Mouse (Mus musculus) heart, postnatal 25 days (tissue): ENCODE data around the gene Gm45234. TPM values are rescaled to one million over a fixed set of nuclear protein-coding genes. Genes with fewer than 3 reads are reported as not detected.
"Not testable (repeated sequence)": the region's sequence is repeated elsewhere in the genome, so short reads cannot be mapped to it uniquely, and the experiment has no call there.

Experiments used
- DNase-seq: peaks from one replicate; pipeline ENCODE4 v3.0.0; 2022; ENCODE audit warnings: low spot score
- intact Hi-C: fragments of 180-260 bp; cut with DNase I; formaldehyde crosslinking; loops from one replicate; pipeline ENCODE4 v1.15.1; 2025
- total RNA-seq, 2 experiments: library from RNA; stranded (reverse); gene quantifications; 2 replicates each; pipeline ENCODE4 v1.2.3; 2021

Gene Gm45234
- 1 to 10 TPM in 1 of 2 experiments, not detected in 1; 3.8 TPM for total RNA-seq

- intact Hi-C loops: loop anchor here (2.0 to 5.0 kb wide), 3 partner anchors 13 to 94 kb away; partner anchors contain the start of genes Emg1, Lpcat3 and Phb2
- peak; percentile 60 for DNase-seq
These were observed at the start of gene Gm45234, which contains the start of gene Atn1 for GRCm38 (mm10) chr6:124755831-124756595. Gene Gm45234 (minus strand): TSS chr6:124756021. Gene Atn1 (minus strand): TSS chr6:124756524.

DNA sequence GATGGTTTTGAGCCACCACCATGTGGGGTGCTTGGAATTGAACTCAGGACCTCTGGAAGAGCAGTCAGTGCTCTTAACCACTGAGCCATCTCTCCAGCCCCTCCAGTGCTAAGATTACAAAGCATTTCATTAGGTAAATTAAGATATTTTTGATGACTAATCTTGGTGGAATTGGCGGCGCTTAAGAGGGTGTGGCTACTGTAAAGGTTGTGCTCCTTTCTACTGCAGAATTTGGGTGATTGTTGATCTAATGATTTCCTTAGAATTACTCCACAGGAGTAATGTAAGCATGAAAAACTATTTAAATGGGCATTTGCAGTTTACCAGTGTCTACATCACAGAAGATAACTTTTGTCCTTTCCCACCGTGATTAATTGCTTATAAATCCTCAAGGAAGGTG is 48.5 kb upstream of the Gm45234 start:
- intact Hi-C loops: no loop called here
- no peak for DNase-seq

DNA sequence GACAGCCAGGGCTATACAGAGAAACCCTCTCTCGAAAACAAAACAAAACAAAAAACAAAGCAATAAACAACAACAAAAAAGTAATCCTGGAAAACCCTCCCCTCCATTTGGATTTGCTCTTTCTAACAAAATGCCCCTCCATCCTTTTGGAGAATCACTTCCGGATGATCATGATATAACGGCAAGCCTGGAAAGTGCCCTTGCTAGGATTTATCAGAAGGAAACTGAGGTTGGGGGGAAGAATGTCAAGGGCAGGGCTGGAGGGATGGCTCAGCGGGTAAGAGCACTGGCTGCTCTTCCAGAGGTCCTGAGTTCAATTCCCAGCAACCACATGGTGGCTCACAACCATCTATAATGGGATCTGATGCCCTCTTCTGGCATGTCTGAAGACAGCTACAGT is 47.9 kb upstream of the Gm45234 start:
- DNase-seq, intact Hi-C loops: not testable (repeated sequence)

GRCm38 (mm10) chr6:124803061-124803460 is 47.2 kb upstream of the Gm45234 start:
- no peak for DNase-seq
- intact Hi-C loops: no loop called here

- DNase-seq, intact Hi-C loops: not testable (repeated sequence)
These were observed 46.6 kb upstream of the Gm45234 start for GRCm38 (mm10) chr6:124802400-124802799.

- no peak for DNase-seq
- intact Hi-C loops: no loop called here
These were observed 40.4 kb upstream of the Gm45234 start for GRCm38 (mm10) chr6:124796200-124796599.

DNA sequence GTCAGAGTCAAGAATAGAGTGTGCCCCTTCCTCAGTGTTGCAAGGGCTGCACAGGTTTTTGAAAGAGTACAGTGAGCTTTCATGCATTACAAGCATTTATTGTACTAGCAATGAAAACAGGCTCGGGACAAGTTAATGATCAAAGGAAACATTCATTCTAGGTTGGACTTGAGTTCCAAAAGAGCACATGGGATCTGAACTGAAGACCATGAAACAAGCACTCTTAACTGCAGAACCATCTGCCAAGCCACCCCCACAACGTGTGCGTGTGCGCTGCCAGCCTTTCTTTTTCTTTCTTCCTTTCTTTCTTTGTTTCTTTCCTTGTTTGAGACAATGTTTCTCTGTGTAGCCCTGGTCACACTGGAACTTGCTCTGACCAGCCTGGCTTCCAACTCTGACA is 40.0 kb upstream of the Gm45234 start:
- intact Hi-C loops: no loop called here

DNA sequence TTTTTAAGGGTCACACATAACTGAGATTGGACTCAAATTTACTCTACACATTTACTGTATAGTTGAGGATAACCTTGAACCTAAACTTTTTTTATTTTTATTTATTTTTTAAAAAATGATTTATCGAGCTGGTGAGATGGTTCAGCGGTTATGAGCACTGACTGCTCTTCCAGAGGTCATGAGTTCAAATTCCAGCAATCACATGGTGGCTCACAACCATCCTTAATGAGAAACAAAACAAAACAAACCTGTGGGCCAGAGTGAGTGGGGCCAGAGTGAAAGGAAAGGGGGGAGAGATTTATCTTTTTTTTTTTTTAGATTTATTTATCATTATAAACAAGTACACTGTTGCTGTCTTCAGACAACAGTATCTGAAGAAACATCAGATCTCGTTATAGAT is 36.1 kb upstream of the Gm45234 start:
- intact Hi-C loops: no loop called here
- no peak for DNase-seq

More for the DNA sequence above, 40.0 kb upstream of the Gm45234 start:
- DNase-seq: no peak

DNA sequence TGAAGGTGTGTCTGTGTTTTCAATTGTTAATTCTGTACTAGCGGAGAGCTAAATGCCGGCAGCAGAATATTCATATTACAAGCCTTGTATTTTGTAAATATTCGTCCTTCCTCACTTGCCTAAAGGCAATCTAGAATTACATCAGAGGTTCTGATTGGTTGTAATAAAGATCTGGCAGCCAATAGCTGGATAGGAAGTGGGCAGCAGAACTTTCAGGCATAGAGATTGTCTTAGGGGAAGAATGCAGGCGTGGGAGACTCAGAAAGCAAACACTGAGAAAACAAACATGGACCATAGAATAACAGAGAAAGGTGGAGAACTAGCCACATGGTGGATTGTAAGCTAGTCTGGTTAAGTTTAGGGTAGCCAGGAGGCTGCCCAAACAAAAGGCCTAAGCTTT is 34.3 kb upstream of the Gm45234 start:
- DNase-seq: no peak
- intact Hi-C loops: no loop called here

DNA sequence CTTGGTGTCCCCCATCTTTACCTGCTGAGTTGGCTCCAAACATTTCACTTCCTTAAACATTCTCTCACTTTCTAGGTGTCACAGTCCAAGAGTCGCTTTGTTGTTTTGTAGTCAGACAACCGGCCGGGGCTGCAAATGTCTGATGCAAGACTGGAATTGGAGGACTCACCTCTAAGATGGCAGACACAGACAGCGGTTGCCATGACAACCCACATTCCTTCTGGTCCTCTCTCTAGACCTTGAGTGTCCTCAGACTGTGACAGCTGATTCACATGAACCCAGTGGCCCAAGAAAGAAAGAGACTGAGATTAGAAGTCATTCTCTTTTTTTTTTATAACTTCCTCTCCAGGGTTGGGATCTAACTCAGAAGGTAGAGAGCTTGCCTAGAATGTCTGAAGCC is 33.7 kb upstream of the Gm45234 start:
- intact Hi-C loops: no loop called here
- no peak for DNase-seq

DNA sequence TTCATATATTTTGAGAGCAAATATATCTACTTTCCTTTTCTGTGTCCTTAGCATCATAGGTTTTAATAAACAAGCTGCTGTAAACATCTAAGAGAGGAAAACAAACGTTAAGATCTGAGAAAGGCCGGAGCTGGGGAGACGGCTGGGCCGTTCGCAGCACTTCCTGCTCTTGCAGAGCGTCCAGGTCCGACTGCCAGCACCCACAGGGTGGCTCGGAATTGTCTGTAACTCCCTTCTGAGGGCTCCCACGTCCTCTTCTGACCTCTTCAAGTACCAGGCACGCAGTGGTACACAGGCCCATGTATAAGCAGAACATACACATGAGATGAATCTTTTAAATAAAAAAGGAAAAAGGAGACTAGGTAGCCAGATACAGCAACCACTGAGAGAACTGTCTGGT is 31.9 kb upstream of the Gm45234 start:
- intact Hi-C loops: no loop called here
- no peak for DNase-seq

GRCm38 (mm10) chr6:124786756-124787420 is 31.1 kb upstream of the Gm45234 start:
- DNase-seq: no peak
- intact Hi-C loops: no loop called here

DNA sequence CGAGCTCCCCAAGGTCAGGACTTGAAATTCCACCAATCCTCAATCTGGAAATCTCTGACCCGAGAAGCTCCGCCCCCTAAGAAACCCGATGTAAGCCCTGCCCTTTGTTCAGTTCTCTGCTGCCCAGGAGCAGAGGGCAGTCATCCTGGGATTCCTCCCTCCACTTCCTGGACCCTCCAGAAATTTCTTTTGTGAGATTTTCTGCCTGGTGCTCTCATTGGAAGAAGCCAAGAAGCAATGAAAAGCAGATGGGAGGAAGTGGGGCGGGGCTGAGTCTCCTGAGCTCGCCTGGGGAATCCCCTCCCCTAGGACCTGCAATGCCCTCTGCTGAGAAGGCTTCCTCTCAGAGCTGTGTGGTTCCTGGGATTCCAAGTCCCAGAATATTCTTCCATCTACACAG is 26.6 kb upstream of the Gm45234 start:
- no peak for DNase-seq
- intact Hi-C loops: no loop called here

GRCm38 (mm10) chr6:124780917-124781316 is 25.1 kb upstream of the Gm45234 start:
- intact Hi-C loops: no loop called here
- DNase-seq: no peak

DNA sequence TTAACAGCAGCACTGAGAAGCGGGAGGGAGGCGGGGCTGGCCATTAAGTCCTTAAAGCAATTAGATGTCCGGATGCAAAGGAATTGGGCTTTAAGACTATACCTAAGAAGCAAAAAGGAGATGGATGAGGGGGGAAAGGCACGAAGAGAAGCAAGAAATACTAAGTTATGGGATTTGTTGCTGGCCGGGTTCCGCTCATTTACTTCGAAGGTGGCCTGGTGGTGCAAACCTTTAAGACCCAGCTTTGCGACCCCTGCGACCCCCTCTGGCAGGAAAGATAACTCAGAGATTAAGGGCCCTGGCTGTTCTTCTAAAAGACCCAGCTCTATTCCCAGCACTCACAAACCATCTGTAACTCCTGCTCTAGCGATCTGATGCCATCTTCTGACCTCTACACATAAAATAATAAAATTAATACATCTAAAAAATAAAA is 24.2 kb upstream of the Gm45234 start:
- intact Hi-C loops: no loop called here

DNA sequence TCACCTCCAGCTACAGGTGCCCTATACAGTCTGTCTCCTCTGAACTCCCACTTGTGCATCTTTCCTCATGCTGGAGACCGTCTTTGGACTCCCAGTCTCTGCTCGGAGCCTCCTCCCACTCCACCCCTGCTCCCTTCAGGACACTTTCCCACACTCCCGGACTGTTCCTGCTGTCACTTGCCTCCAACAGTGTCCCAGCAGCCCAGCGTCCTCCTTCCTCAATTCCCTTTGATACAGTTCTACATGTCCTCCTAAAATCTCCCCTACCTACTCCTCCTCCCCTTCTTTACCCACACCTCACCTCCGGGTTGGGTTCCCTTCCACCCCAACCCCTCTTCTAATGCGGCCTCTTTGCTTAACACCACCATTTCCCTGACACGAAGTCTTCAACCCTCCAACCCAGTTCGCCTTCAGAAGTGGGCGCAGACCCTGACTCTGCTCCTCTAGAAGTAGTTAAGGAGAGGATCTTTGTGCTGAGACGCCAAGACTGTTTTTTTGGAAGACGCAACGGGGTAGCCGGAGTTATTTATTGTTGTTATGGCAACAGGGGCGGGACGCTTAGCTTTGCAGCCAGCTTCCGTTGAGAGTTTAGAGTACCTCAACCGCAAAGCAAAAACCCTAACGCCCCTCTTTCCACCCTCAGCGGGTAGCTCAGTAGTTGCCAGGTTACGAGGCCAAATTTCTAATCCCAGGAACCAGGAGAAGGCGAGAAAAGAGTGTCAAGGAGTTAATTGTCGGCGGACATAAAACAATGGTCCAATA is 23.6 kb upstream of the Gm45234 start, which contains the start of gene Lrrc23:
Gene Lrrc23, minus strand, starts transcription at position 506 of the 762 bp plus-strand sequence.
- intact Hi-C loops: no loop called here
- DNase-seq: no peak

More for the DNA sequence above, 24.2 kb upstream of the Gm45234 start:
- DNase-seq: no peak

- no peak for DNase-seq
- intact Hi-C loops: no loop called here
These were observed 14.7 kb upstream of the Gm45234 start for GRCm38 (mm10) chr6:124770511-124770910.

- no peak for DNase-seq
- intact Hi-C loops: no loop called here
These were observed 14.2 kb upstream of the Gm45234 start for GRCm38 (mm10) chr6:124770013-124770412.

DNA sequence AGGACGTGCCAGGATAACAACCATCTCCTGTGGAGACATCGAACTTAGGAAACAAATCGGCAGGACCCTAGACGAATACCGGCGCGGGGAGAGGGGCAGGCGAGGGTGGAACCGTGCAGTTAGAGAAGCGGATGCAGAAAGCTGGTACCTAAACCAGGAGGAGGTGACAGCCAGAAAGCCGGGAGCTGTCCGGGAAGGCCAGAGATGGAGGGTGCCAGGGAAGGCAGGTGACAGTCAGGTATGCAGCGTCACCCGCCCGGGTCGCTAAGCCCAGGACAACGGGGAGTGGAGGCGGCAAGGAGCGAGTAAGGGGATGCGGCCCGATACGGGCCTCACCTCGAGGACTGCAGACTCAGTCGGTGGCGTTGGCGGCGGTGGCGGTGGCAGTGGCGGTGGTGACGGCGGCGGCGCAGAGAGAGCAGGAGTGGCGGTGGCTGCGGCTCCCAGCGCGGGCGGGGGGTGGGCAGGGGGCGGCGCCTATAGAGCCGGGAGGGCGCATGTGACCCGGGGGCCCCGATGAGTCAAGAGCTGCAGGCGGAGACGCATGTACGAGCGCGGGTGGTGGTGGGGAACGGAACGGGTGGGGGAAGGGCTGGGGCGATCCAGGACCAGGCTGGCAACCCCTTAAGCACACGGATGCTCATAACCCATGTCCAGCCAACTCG is 13.4 kb upstream of the Gm45234 start, which contains the start of gene Eno2:
Gene Eno2, minus strand, starts transcription at position 573 of the 665 bp plus-strand sequence.
- DNase-seq: no peak
- intact Hi-C loops: no loop called here

- intact Hi-C loops: no loop called here
- no peak for DNase-seq
These were observed 12.9 kb upstream of the Gm45234 start for GRCm38 (mm10) chr6:124768704-124769044.
